Mouse (Mus musculus) bone marrow macrophage, adult 2 months (primary cell): ENCODE data around the gene Tbc1d5.
"Not testable (repeated sequence)": the region's sequence is repeated elsewhere in the genome, so short reads cannot be mapped to it uniquely, and the experiment has no call there.

Experiments
- CTCF ChIP-seq: IDR thresholded peaks from 2 replicates; pipeline ENCODE4 v1.5.1; 2012; ENCODE audit warnings: low read depth, mild to moderate bottlenecking, low read length, moderate library complexity
- POLR2A ChIP-seq: IDR thresholded peaks from 2 replicates; pipeline ENCODE4 v1.6.1; 2012; ENCODE audit warnings: mild to moderate bottlenecking, low read depth, low read length, borderline replicate concordance

GRCm38 (mm10) chr17:50698410-50698809 lies 480.7 kb downstream of the Tbc1d5 start:
- not testable (repeated sequence) for TF ChIP-seq CTCF, POLR2A
